Mouse (Mus musculus): ENCODE measurements around the gene 2410131K14Rik. TPM values are rescaled to one million over a fixed set of nuclear protein-coding genes. Genes with fewer than 3 reads are reported as not detected.
A peak's percentile ranks its signal among the peaks of the same experiment; 100 is the strongest.

Gene 2410131K14Rik
- total RNA-seq, 2 experiments from 2014 or later, result 3.2 to 3.4 TPM

DNA sequence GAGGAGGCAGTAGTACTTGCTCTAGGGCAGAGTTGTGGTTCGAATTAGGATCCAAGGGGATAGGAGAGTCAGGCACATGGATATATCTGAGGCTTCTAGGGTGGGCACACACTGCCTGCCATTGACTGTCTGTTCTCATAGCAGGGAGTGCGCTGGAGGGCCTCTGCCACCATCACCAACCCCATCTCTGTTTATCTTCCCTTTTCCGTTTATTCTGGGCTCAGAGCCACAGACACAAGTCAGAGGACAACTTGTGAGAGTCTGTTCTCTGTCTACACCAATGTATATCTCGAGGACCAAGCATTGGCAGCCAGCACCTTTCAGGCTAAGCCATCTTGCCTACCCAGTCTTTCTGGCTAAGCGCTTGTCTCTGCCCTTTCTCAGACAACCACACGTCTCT is 14.6 kb downstream of the 2410131K14Rik start:
- intact Hi-C loops (cut with DNase I; ENCODE audit: low total_unique reads), result no loop called here
- no peak for DNase-seq

DNA sequence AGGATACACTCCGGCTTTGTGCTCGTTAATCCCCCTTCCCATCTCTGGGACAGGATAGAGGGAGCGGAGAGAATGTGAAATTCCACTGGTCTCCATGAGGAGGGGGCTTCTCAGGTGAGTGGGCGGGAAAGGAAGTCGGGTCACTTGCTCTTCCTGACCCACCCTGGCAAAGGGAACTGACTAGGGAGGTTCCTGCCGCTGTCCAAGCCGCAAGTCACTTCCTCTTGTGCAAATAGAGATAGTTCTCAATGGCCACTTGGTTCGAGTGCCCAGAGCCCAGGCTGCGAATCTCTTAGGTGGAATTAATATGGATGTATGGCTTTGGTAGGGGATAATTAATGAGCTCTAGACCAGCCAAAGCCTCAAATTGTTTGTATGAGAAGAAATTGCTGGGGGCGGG is 15.0 kb downstream of the 2410131K14Rik start:
- DNase-seq, result no peak
- intact Hi-C loops (cut with DNase I; ENCODE audit: low total_unique reads), result no loop called here

- intact Hi-C loops (cut with DNase I; ENCODE audit: low total_unique reads), result no loop called here
- DNase-seq, result no peak
Measured at GRCm38 (mm10) chr5:118260642-118261041, 15.6 kb downstream of the 2410131K14Rik start.

DNA sequence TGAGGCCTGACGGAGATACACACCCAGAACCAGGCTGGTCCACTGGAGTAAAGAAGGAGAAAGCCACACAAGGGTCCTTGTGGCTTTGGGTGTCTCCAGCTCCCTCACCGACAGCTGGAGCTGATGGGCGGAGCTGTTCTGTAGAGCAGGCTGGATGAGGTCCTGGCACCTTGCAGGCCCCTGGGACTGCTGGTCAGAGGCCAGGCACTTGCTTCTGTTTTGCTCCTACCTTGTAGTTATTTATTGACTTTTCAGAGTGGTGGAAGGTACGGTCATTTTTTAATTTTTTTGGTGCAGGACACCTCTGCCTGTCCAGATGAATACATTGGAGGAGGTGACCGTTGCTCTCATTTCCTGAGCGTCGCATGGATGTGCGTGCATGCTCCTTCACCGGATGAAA is 16.2 kb downstream of the 2410131K14Rik start:
- DNase-seq, result no peak
- intact Hi-C loops (cut with DNase I; ENCODE audit: low total_unique reads), result no loop called here

DNA sequence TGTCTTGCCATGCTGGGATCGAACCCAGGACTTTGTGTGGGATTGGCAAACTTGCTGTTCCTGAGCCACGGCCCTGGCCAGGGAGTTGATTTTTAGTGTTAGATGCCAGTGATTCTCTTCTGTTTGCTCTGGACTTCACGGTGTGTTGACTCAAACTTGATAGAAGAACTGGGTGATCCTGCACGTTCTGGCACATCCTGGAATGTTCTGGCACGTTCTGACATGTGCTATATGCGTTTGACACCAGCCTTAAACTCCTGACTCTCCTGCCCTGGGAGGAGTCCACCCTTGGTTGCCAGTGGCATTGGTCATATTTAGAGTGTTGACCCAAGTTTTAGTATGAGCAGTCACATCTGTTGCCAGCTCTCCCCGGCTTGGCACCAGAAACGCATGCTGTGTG is 17.4 kb downstream of the 2410131K14Rik start:
- no peak for DNase-seq
- intact Hi-C loops (cut with DNase I; ENCODE audit: low total_unique reads), result no loop called here

DNA sequence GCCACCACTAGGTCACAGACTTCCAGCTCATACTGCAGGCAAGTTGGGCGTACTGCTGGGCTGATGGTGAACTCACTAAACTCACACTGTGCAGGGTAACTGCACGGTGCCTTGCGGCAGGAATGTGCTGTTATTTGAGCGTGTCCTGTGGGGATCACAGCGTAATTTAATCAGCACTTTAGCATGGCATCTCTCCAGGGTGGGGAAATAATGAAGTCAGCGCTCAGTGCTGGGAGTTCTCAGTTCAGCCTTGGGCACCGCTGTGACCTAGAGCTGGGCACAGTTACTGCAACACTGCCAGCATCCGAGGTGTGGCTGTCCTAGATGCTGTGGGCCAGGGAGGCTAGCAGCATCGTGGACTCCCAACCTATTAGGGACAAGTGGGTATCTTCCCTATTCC is 19.3 kb downstream of the 2410131K14Rik start:
- DNase-seq, result no peak
- intact Hi-C loops (cut with DNase I; ENCODE audit: low total_unique reads), result no loop called here

- intact Hi-C loops (cut with DNase I; ENCODE audit: low total_unique reads), result loop anchor here (5.0 kb wide), 2 partner anchors 62 to 492 kb away; no protein-coding TSS in a partner anchor
- no peak for DNase-seq
Measured at GRCm38 (mm10) chr5:118265366-118265765, 20.3 kb downstream of the 2410131K14Rik start.

- intact Hi-C loops (cut with DNase I; ENCODE audit: low total_unique reads), result loop anchor here (5.0 kb wide), 2 partner anchors 61 to 491 kb away; no protein-coding TSS in a partner anchor
- no peak for DNase-seq
Measured at GRCm38 (mm10) chr5:118266309-118266708, 21.3 kb downstream of the 2410131K14Rik start.

DNA sequence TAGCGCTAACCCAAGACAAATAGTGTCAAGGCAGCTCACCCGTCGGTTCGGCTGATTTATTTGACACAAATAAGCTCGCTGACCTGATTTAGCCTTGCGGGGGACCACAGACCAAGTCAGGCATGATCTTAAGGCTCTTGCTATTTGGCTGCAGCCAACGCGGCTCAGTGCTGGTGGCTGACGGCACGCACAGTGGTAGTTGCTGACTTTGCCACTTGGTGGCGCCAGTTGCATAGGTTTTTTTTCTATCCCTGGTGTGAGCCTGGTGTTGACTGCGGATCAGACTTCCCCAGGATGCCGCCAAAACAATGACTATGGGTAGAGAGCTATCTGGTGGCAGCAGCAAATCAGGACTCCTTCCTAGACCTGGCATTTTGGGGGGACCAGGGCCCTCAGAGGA is 24.0 kb downstream of the 2410131K14Rik start:
- DNase-seq, result peak; percentile 82
- intact Hi-C loops (cut with DNase I; ENCODE audit: low total_unique reads), result loop anchor here (5.0 kb wide), 2 partner anchors 58 to 488 kb away; no protein-coding TSS in a partner anchor

DNA sequence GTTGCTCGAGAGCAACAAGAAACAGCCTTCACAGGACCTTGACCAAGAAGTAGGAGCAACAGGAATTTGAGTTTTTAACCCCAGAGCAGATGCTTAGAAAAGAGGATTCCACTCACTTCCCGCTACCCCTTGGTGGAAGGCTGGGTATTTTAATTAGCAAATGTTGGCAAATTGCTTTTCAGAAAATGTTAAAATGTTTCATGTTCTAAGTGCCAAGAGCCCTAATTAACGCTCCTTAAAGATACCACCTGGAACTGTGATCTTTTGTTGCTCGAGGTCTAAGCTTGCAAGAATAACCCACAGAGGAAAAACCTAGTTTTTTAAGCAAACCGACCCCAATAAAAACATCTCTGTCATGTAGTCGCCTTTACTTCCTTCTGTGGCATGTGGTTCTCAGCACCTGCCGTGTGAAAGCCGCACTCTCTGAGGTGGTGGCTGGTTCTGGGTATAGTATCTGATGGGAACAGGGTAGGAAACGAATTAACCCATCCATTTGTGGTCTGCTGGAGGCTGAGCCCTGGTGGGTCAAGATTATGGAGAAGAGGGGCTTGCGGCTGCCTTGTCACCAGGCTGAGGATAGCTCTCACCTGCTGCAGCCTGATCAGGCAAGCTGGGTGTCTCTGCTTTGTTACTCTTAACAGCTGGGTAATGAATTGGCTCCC is 26.6 kb downstream of the 2410131K14Rik start:
- DNase-seq, result no peak
- intact Hi-C loops (cut with DNase I; ENCODE audit: low total_unique reads), result loop anchor here (5.0 kb wide), 1 partner anchor 41 kb away; no protein-coding TSS in a partner anchor

GRCm38 (mm10) chr5:118273446-118273845 is 28.4 kb downstream of the 2410131K14Rik start:
- no peak for DNase-seq
- intact Hi-C loops (cut with DNase I; ENCODE audit: low total_unique reads), result loop anchor here (5.0 kb wide), 1 partner anchor 39 kb away; no protein-coding TSS in a partner anchor

GRCm38 (mm10) chr5:118274546-118274945 is 29.5 kb downstream of the 2410131K14Rik start:
- no peak for DNase-seq
- intact Hi-C loops (cut with DNase I; ENCODE audit: low total_unique reads), result loop anchor here (5.0 kb wide), 1 partner anchor 38 kb away; no protein-coding TSS in a partner anchor

DNA sequence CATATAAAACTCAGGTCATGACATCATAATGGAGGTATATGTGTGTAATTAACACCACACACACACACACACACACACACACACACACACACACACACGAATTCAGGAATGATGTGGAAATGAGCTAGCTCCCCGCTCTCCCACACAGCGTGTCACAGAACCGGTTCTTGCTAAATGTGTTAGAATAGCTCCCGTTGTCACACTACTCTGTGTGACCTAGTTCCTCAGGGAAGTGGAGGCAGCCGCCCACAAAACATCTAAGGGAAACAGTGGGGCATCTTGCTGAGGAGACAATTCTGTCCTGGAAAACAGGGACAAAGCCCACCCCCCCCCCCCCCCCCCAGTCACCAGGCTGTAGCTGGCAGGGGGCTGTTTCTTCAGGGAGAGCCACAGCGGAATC is 31.3 kb downstream of the 2410131K14Rik start:
- intact Hi-C loops (cut with DNase I; ENCODE audit: low total_unique reads), result no loop called here
- no peak for DNase-seq

DNA sequence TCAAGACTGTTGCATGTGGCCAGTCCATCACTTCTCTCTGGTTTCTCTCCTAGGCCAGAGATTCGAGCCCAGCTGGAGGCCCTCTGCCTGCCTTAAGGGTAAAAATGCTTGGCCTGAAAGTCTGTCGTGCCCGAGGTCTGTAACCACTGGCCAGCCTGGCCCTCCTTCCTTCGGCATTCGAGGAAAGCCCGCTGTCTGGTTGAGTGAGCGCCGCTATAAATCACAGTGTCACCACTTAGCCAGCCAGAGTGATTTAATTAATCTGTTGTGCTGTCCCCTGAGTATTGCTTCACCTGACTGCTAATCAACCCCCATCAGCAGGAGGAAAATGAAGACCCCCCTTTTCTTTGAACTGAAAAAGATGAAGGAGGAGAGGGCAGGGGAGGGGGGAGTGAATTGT is 31.7 kb downstream of the 2410131K14Rik start:
- intact Hi-C loops (cut with DNase I; ENCODE audit: low total_unique reads), result no loop called here
- DNase-seq, result no peak

GRCm38 (mm10) chr5:118277741-118278495 is 32.9 kb downstream of the 2410131K14Rik start:
- no peak for DNase-seq
- intact Hi-C loops (cut with DNase I; ENCODE audit: low total_unique reads), result no loop called here

DNA sequence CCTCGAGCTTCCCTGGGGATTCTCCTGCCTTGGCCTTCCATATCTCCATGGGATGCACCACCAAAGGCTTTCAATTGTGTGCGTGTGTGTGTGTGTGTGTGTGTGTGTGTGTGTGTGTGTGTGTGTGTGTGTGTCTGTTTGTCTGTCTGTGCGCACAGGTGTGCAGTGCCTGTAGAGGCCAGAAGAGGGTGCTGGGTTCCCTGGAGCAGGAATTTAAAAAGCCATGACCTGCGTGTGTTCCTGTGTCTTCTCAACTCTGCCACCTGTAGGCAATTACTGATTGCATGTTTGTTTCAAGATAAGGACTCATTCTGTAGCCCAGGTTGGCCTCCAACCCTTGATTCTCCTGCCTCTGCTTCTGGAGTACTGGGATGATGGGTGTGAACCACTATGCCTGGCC is 46.4 kb downstream of the 2410131K14Rik start:
- no peak for DNase-seq

GRCm38 (mm10) chr5:118292476-118292875 is 47.4 kb downstream of the 2410131K14Rik start:
- intact Hi-C loops (cut with DNase I; ENCODE audit: low total_unique reads), result no loop called here

More for the DNA sequence above, 46.4 kb downstream of the 2410131K14Rik start:
- intact Hi-C loops (cut with DNase I; ENCODE audit: low total_unique reads), result no loop called here

DNA sequence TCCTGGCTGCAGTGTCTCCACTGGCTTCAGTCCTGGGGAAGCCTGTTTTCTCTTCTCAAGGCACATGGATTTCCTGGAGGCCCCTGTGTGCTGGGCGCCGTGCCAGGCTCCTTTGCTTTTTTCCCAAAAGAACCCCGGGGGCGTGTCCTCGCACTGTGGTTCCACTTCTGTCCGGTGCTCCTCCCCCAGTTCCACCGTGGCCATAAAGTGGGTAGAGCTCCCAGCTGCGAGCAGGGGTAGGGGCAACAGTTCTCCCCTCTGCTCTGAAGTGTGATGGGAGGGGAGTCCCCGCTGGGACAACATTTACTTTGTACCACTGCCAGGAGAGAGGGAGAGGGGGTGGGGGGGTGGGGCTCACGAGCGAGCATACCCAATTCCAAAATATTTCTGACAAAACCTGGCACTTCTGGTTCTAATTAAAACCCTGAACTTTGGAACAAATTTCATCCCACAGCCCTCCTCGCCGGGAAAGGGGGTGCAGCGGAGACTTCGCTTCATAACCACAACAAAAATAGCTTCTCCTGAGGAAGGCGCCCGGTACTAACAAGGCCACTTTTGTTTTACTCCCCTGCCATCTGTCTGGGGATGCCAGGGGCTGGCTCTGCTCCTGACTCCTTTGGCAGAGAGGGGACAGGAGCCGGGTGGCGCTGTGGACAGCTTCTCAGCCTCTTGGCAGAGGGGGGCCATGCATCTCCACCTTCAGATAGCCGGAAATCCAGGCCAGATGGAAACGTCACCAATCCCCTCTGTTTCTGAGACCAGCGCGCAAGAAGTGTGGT is 49.2 kb downstream of the 2410131K14Rik start:
- peak; percentile 94 for DNase-seq
- intact Hi-C loops (cut with DNase I; ENCODE audit: low total_unique reads), result no loop called here

More at GRCm38 (mm10) chr5:118292476-118292875, 47.4 kb downstream of the 2410131K14Rik start:
- no peak for DNase-seq

GRCm38 (mm10) chr5:118294865-118295258 is 49.8 kb downstream of the 2410131K14Rik start:
- intact Hi-C loops (cut with DNase I; ENCODE audit: low total_unique reads), result no loop called here
- no peak for DNase-seq

DNA sequence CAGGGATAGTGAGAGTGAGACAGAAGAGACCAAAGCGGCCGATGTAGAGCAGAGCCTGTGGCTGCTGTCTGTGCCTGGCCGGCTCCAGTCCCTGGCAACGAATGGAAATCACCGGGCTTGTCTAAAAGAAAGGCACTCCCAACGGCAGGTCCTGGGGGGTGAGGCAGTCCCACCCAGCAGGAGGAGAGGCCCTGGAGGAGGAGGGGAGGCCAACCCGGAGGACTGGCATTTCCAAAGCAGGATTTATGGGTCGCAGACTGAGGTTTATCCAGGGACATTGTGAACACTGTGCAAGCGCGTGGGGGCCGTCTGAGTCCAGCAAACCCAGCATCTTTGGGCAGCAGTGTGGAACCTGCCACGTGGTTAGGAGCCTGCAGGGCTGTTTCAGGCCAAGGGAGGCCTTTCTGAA is 52.3 kb downstream of the 2410131K14Rik start:
- DNase-seq, result no peak
- intact Hi-C loops (cut with DNase I; ENCODE audit: low total_unique reads), result no loop called here
